Mouse (Mus musculus): ENCODE measurements at regions not wholly inside any gene's neighbourhood (a gene's known extent, or its start where the extent isn't known, plus 50 kb on each side); places are given as distances from the start of the nearest gene placed in this dataset.

GRCm38 (mm10) chr4:48725660-48726348 lies 62.5 kb downstream of the Cavin4 start:
- Histone ChIP-seq H3K27ac (ENCODE audit: low read depth) (no peak overlapping the region), H3K36me3 (replicated peaks; ENCODE audit: control insufficient read depth, insufficient read depth, low read length) (no peaks in the 10 kb centered on the region), H3K9me3 (replicated peaks; ENCODE audit: control insufficient read depth, low read length) (no peaks in the 10 kb centered on the region), H3K4me3 (ENCODE audit: low read depth, low read length) (no peak overlapping the region), H3K4me1 (ENCODE audit: control insufficient read depth, insufficient read depth) (no peaks in the 10 kb centered on the region), H3K27me3 (ENCODE audit: control insufficient read depth, insufficient read depth, low read length) (no peaks in the 10 kb centered on the region), H3K9ac (replicated peaks; ENCODE audit: low read depth, low read length) (no peak overlapping the region), H3K4me2 (ENCODE audit: low read depth, low read length) (no peak overlapping the region)
- no peak for ATAC-seq (ENCODE audit: insufficient read depth, low read depth)
- no peak for DNase-seq (ENCODE audit: low spot score)
- WGBS = 58% methylated on average over 13 of the region's 13 CpGs
- TF ChIP-seq CTCF (IDR thresholded peaks at IDR 0.05; ENCODE audit: low read depth) (no peak), EP300 (IDR thresholded peaks at IDR 0.05; ENCODE audit: low read depth) (no peak)

- H3K36me3 ChIP-seq (replicated peaks; ENCODE audit: control insufficient read depth, insufficient read depth, low read length) = no peaks in the 10 kb centered on the region
- no peak overlapping the region for H3K4me2 ChIP-seq (ENCODE audit: low read depth, low read length)
- H3K27ac ChIP-seq (ENCODE audit: low read depth) = no peak overlapping the region
- 87% methylated on average over 11 of the region's 11 CpGs for WGBS
- no peaks in the 10 kb centered on the region for H3K4me1 ChIP-seq (ENCODE audit: control insufficient read depth, insufficient read depth)
- no peaks in the 10 kb centered on the region for H3K9me3 ChIP-seq (replicated peaks; ENCODE audit: control insufficient read depth, low read length)
- ATAC-seq (ENCODE audit: insufficient read depth, low read depth) = no peak
- H3K4me3 ChIP-seq (ENCODE audit: low read depth, low read length) = no peak overlapping the region
- no peak for TF ChIP-seq CTCF (IDR thresholded peaks at IDR 0.05; ENCODE audit: low read depth)
- TF ChIP-seq EP300 (IDR thresholded peaks at IDR 0.05; ENCODE audit: low read depth) = no peak
- no peak overlapping the region for H3K9ac ChIP-seq (replicated peaks; ENCODE audit: low read depth, low read length)
- DNase-seq (ENCODE audit: low spot score) = no peak
- no peaks in the 10 kb centered on the region for H3K27me3 ChIP-seq (ENCODE audit: control insufficient read depth, insufficient read depth, low read length)
These were observed 63.1 kb downstream of the Cavin4 start for GRCm38 (mm10) chr4:48726349-48726835.

DNA sequence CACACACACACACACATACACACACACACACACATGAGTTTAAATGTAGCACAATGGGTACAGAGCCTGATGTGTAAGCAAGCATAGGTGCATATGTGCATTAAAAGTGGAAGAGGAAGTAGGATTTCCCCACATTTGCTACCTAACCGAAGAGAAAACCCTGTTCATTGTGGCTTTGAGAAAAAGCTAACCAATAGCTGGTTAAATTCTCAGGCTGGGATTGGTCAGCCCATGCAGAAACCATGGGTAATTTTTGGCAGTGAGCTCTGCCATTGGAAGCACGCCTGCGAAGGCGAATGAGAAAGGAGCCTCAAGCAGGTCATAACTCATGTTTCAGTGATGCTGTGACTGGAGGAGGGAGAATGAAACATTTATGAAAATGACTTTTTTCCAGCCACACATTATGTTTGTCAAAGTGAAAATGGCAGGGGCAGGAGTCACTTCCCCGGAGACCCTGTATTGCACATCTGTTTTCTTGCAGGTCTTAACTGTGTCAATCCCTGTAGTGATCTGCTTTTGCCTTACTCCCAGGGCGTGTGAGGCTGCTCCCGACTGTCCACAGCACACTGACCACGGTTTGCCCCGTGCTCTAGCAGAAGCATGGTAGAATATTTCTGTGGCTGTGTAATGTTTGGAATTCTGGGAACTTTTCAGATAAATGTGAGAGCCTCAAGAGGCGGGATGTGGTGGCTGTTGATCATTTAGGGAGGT lies 71.7 kb downstream of the Cavin4 start:
- no peaks in the 10 kb centered on the region for H3K27me3 ChIP-seq (ENCODE audit: control insufficient read depth, insufficient read depth, low read length)
- no peak overlapping the region for H3K4me3 ChIP-seq (ENCODE audit: low read depth, low read length)
- ATAC-seq (ENCODE audit: insufficient read depth, low read depth) (peak; percentile 27; the same call in 1 of the 2 replicates), DNase-seq (ENCODE audit: low spot score) (no peak)
- no peak overlapping the region for H3K27ac ChIP-seq (ENCODE audit: low read depth)
- no peak overlapping the region for H3K9ac ChIP-seq (replicated peaks; ENCODE audit: low read depth, low read length)
- H3K9me3 ChIP-seq (replicated peaks; ENCODE audit: control insufficient read depth, low read length) = no peaks in the 10 kb centered on the region
- no peaks in the 10 kb centered on the region for H3K36me3 ChIP-seq (replicated peaks; ENCODE audit: control insufficient read depth, insufficient read depth, low read length)
- H3K4me1 ChIP-seq (ENCODE audit: control insufficient read depth, insufficient read depth) = peaks cover 10% of the 10 kb centered on the region; the same call in 1 of the 2 replicates
- 40% methylated on average over 10 of the region's 10 CpGs for WGBS
- TF ChIP-seq EP300 (IDR thresholded peaks at IDR 0.05; ENCODE audit: low read depth) (no peak), CTCF (IDR thresholded peaks at IDR 0.05; ENCODE audit: low read depth) (no peak)
- no peak overlapping the region for H3K4me2 ChIP-seq (ENCODE audit: low read depth, low read length)

DNA sequence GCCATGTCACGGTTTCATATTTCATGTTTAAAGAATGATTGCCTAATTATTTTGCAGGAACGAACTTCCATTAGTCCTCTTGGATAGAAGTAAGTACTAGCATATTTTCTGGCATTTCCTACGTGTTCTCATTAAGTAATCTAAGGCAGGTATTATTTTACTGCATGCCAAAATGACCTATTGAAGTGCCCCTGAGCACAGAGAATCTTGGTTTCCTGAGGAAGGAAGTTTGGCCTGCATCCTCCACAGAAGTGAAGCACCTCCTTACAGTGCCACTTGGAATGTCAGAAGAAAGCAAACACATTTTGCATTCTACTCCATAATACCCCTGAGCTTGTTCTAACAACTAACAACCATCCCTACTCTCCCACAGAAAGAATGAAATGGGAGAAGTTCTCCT lies 82.9 kb downstream of the Cavin4 start:
- no peak overlapping the region for H3K9ac ChIP-seq (replicated peaks; ENCODE audit: low read depth, low read length)
- no peak overlapping the region for H3K4me2 ChIP-seq (ENCODE audit: low read depth, low read length)
- H3K4me1 ChIP-seq (ENCODE audit: control insufficient read depth, insufficient read depth) = no peaks in the 10 kb centered on the region
- H3K27me3 ChIP-seq (ENCODE audit: control insufficient read depth, insufficient read depth, low read length) = no peaks in the 10 kb centered on the region
- no peaks in the 10 kb centered on the region for H3K36me3 ChIP-seq (replicated peaks; ENCODE audit: control insufficient read depth, insufficient read depth, low read length)
- H3K4me3 ChIP-seq (ENCODE audit: low read depth, low read length) = no peak overlapping the region
- TF ChIP-seq EP300 (IDR thresholded peaks at IDR 0.05; ENCODE audit: low read depth) = no peak
- TF ChIP-seq CTCF (IDR thresholded peaks at IDR 0.05; ENCODE audit: low read depth) = no peak
- DNase-seq (ENCODE audit: low spot score) = no peak
- ATAC-seq (ENCODE audit: insufficient read depth, low read depth) = no peak
- no peak overlapping the region for H3K27ac ChIP-seq (ENCODE audit: low read depth)
- WGBS = 70% methylated on average over 3 of the region's 3 CpGs
- H3K9me3 ChIP-seq (replicated peaks; ENCODE audit: control insufficient read depth, low read length) = no peaks in the 10 kb centered on the region; the same call in 1 of the 2 replicates

- Histone ChIP-seq H3K4me2 (ENCODE audit: low read depth, low read length) (no peak overlapping the region), H3K9ac (replicated peaks; ENCODE audit: low read depth, low read length) (no peak overlapping the region), H3K4me1 (ENCODE audit: control insufficient read depth, insufficient read depth) (peaks cover 4% of the 10 kb centered on the region; the same call in 1 of the 2 replicates), H3K27ac (ENCODE audit: low read depth) (no peak overlapping the region), H3K36me3 (replicated peaks; ENCODE audit: control insufficient read depth, insufficient read depth, low read length) (no peaks in the 10 kb centered on the region), H3K27me3 (ENCODE audit: control insufficient read depth, insufficient read depth, low read length) (no peaks in the 10 kb centered on the region), H3K9me3 (replicated peaks; ENCODE audit: control insufficient read depth, low read length) (no peaks in the 10 kb centered on the region; the same call in 1 of the 2 replicates), H3K4me3 (ENCODE audit: low read depth, low read length) (no peak overlapping the region)
- DNase-seq (ENCODE audit: low spot score) = no peak
- no peak for TF ChIP-seq EP300 (IDR thresholded peaks at IDR 0.05; ENCODE audit: low read depth)
- 72% methylated on average over 7 of the region's 7 CpGs for whole genome bisulfite sequencing
- ATAC-seq (ENCODE audit: insufficient read depth, low read depth) = no peak
These were observed 86.3 kb downstream of the Cavin4 start for GRCm38 (mm10) chr4:48749566-48749965.

All from heart, postnatal 0 days (tissue).